Mouse (Mus musculus) WW6 (cell line): ENCODE measurements around the gene Mpg.
"Not testable (repeated sequence)": the region's sequence is repeated elsewhere in the genome, so short reads cannot be mapped to it uniquely, and the experiment has no call there.

Source experiments
- DNase-seq: peaks from one replicate; pipeline ENCODE4 v3.0.0-alpha.2; 2013; ENCODE audit warnings: low read depth, low spot score

The Mpg gene

GRCm38 (mm10) chr11:32226124-32226871, at the start of gene Mpg:
Mpg (plus strand) TSS chr11:32226505.
- DNase-seq: peak; percentile 82

DNA sequence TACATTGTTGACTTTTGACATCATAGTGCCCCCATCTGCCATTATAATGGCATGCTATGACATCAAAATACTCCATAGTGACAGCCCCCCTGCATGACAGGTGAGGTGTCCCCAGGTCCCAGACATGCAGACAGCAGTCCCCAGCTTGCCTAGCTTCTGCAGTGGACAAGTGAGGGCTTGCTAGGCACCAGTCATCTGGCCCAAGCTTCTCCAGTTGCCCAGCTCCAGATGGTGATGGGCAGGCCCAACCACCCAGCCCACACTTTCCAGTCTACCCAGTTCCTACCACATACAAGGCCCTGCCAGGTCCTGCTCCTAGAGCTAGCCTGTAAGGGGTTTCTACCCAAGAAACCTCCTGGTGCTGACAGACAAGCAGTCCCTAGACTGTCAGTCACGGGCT, 47.8 kb upstream of the Mpg start:
- DNase-seq: no peak

GRCm38 (mm10) chr11:32181246-32181645, 45.1 kb upstream of the Mpg start:
- DNase-seq: no peak

GRCm38 (mm10) chr11:32181973-32182868, 44.1 kb upstream of the Mpg start:
- DNase-seq: peak; percentile 52

DNA sequence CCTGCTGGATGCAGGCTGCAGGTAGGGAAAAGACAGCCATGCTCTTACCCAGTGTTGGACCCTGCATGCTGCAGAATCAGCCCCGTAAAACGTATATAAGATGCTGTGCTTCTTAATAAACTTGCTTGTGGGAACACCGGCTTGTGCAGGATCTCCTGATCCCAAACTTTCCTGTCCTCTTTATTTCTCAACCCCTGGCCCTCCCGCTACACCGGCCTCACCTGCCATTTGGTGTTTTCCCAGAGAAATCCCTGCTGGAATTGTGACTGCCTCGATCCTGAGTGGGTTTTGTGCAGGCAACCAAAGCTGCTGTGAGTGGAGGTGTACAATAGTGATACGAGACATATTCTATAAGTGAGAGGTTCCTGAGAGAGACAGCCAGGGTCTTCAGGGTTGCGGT, 41.8 kb upstream of the Mpg start:
- no peak for DNase-seq

- DNase-seq: no peak
Observed at GRCm38 (mm10) chr11:32186031-32186430, 40.3 kb upstream of the Mpg start.

- DNase-seq: no peak
Observed at GRCm38 (mm10) chr11:32187256-32187655, 39.0 kb upstream of the Mpg start.

DNA sequence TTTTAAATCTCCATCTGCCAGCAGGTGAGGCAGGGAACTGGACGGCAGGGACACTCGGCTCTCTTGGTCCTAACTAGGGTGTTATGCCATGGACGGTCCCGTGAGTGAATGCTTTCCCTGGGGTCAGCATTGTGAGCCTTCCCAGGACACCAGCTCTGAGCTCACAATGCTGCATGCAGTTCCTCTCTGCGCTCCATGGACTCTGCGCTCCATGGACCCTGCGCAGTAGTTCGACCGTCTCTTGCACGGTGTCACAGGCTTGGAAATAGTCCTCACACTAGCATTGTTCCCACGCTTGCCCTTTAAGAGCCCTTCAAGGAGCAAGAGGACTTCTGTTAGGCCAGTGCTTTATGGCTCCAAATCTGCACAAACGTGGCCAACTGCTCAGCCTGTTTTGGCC, 37.4 kb upstream of the Mpg start:
- DNase-seq: no peak

DNA sequence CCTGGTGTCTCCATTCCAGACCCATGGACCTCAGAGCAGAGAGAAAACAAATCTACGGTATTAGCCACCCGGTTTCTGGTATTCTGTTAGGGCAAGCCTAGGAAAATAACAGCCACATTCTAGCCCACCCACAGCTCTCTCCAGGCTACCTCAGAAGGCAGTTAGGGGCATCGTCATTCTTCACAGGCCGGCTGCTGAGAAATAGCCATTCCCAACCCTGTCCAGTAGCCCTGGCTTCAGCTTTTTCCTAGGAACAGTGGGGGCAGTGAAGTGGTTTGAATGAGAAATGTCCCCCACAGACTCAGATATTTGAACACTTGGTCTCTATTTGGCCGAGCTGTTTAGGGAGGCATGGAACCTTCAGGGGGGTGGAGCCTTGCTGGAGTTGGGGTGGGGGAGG, 36.9 kb upstream of the Mpg start:
- no peak for DNase-seq

DNA sequence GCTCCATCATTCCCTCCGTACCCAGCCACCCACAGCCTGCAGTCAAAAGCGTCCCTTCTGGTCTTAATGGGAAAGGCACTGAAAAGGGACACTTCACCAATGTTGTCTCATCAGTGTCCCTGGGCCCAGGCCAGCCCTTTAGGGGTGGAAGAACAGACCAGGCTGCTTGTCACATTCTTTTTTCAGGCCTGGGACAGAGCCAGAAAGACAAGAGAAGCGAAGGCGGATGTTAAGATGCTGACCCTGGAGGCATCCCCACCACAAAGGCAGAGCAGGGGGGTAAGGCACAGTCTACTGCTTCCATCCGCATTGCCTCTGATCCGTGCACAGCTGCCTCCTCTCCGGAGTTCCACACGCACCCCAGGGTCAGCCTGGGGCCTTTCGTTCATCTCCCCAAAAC, 36.2 kb upstream of the Mpg start:
- no peak for DNase-seq

DNA sequence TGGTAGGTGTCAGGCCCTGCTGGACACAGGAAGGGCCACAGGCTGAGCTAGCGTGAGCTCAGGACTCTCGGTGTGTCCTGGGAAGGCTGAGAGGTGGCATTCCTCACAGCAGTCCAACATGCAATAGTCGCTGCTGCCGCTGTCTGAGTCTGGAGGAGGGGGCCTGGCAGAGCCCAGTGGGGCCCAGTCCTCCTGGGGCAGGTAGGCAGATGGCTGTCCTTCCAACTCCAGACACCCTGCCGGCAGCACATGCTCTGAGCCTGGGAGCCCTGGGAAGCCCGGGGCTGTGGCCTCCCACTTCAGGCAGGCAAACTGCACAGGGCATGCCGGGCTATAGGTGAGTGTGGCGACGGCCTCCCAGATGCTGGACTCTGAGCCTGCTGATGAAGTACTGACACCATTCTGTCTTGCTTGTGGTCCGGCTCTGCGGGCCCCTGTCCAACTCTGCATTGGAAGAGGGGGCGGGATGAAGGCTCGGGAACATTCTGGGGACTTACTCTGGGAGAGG, 35.6 kb upstream of the Mpg start:
- no peak for DNase-seq

DNA sequence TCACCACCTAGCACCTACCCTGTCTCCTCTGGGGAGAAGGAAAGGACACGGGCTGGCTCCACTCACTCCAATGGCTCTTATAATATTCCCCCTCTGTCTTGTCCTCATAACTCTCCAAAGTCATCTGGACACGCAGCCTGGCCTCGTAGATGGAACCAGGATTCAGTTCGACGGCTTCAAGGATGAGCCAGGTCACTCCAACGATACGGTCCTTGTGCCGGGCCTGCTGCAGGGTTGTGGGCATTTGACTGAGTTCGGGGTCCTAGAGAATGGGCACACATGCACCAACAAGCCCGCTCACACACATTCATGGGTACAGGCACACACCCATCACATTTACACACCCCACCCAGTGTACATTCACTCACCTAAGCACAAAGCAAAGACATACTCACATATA, 33.1 kb upstream of the Mpg start:
- no peak for DNase-seq

DNA sequence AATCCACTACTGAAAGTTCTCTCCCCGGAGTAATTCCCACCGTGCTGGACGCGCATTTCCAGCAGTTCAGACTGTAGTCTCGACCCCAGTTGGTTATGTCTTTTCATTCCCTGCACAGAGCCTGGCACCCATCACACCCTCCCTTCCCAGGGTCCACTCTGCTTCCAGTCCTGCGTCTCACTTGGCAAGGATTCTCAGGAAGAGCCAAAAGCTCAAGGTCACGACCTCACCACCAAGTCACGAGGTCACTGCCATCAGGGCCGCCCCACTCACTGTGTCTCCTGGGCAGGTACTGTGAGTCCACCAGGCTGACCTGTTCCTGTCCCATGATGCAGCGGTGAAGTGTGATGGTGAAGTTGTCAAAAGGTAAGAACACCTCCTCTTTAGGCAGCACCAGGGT, 32.2 kb upstream of the Mpg start:
- DNase-seq: no peak

- no peak for DNase-seq
Observed at GRCm38 (mm10) chr11:32194626-32195025, 31.7 kb upstream of the Mpg start.

- no peak for DNase-seq
Observed at GRCm38 (mm10) chr11:32195867-32196540, 30.3 kb upstream of the Mpg start.

- no peak for DNase-seq
Observed at GRCm38 (mm10) chr11:32196727-32197126, 29.6 kb upstream of the Mpg start.

GRCm38 (mm10) chr11:32197766-32198165, 28.5 kb upstream of the Mpg start:
- DNase-seq: no peak

DNA sequence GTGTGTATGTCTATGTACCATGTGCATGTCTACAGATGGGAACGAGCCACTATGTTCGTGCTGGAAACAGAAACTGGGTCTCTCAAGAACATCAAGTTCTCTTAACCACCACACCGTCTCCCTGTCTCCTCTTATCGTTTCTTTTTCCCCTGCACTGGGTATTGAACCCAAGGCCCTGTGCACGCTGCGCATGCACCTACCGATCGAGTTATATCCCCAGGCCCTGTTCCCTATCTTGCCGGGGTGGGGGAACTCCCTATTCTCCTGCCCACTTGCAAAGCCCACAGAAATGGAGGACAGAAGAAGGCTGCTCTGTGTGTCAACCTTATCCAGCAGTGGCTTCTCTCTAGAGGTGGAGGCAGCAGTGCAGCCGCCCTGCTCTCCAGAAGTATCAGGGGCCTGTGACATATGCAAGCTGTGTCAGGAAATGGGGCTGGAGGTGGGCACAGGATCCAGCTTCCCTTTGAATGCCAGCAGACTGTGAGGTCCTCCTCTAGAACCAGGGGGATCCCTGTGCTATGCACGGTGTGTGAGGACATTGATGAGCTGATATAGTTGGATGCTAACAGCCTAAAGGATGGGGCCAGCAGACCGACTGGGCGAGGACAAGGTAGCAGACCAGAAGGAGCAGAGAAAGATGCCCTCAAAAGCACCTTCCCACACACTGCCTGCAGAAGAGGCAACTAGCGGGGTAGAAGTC, 27.9 kb upstream of the Mpg start:
- no peak for DNase-seq

DNA sequence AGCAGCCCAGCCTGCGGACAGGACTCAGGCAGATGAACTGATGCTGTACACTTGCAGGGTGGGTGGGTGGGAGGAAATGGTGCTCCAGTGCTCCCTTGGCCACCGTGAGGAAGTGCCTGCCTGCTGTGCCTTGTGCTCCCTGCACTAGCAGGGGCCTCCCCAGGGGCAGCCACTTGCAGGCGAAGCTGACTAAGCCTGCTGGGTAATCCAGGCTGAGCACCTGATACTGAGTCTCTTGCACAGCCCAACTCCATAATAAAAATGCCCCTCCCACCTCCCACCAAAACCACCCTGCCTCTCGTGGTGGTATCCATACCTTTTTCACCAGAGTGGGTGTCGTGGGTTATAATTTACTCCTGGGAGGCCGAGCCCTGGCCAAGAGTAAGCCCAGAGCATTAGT, 27.1 kb upstream of the Mpg start:
- DNase-seq: no peak

DNA sequence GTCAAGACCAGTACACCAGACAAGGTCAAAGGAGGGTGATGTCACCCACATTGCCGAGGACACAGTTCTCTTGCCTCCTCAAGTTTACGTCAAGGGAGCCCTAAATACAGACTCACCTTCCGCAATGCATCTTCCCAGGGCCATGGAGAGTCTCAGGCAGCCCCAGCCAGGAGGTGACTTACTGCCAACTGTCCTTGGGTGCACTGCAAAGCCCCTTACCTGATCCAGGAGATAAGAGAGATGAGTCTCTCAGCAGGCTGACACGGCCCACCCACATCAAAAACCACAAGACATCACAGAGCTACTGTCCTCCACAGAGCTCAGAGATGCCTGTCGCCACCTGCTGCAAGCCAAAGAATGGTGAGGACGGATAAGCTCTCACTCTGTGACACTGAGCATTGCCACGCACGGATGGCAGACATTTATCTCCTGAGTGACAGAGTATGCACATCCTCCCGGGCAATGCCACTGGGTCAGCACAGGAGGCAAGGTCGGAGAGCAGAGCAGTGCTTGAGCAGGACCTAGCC, 26.2 kb upstream of the Mpg start, which contains the start of gene Il9r:
Gene Il9r (minus strand): TSS at position 205 of the 527 bp plus-strand sequence.
- DNase-seq: no peak

DNA sequence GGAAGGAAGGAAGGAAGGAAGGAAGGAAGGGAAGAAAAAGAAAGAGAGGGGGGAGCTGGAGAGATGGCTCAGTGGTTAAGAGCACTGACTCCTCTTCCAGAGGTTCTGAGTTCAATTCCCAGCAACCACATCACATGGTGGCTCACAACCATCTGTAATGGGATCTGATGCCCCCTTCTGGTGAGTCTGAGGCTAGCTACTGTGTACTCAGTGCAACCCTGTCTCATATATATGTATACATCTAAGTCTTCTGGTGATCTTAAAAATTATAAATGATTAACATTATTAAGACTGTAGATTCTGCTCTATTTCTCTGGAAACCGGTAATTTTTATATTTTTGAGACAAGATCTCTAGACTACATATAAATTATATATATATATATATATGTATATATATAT, 25.3 kb upstream of the Mpg start:
- not testable (repeated sequence) for DNase-seq
